Comparison of ENCODE assay signal across 9 mouse cellular contexts in genomic region chr17:35698501-35698883, GRCm38 (mm10). TPM values are rescaled to one million over a fixed set of nuclear protein-coding genes. Genes with fewer than 3 reads are reported as not detected.
DNase-seq lines count a peak whose midpoint lies in the region; ATAC-seq and TF ChIP-seq lines count a peak whose summit lies in the region.
"Had no signal": no experiment of that assay in that cellular context is flagged by ENCODE, and none has a peak within 500 bp of the region (broad histone marks: within the 10 kb centered on the region; RNA-seq: fewer than 3 reads in every experiment).

No protein-coding gene starts in this region.

- peak overlapping the region; percentile 43 for H3K4me2 ChIP-seq in kidney, embryonic 14.5 days (replicated peaks; ENCODE audit: low read depth, low read length)
- peak overlapping the region; percentile 85 for H3K4me2 ChIP-seq in embryonic facial prominence, embryonic 13.5 days
- H3K4me2 ChIP-seq in hindbrain, embryonic 14.5 days (replicated peaks): peak overlapping the region; percentile 73
- H3K4me2 ChIP-seq in midbrain, postnatal 0 days (ENCODE audit: low read depth, low read length, poor library complexity, severe bottlenecking): peak overlapping the region; percentile 80

- no peak for ATAC-seq in kidney, embryonic 14.5 days (ENCODE audit: low FRiP score, low TSS enrichment)
- no peak for ATAC-seq in embryonic facial prominence, embryonic 13.5 days (ENCODE audit: insufficient number of reproducible peaks, insufficient read depth, low FRiP score, low TSS enrichment, low read depth)
- ATAC-seq in hindbrain, embryonic 14.5 days (ENCODE audit: low FRiP score): no peak
- no peak for ATAC-seq in midbrain, postnatal 0 days (ENCODE audit: low FRiP score)
- no peak for ATAC-seq in granulocyte monocyte progenitor cell, adult 5-6 weeks (replicated peaks; ENCODE audit: poor library complexity, severe bottlenecking)

- no peak for DNase-seq in kidney, postnatal 25 days
- DNase-seq in hindbrain, embryonic 14.5 days (ENCODE audit: low spot score): no peak
- no peak for DNase-seq in midbrain, postnatal 0 days (ENCODE audit: low spot score)
- DNase-seq in cerebellum, postnatal 4 days (ENCODE audit: low spot score in 2 of 2): no peak
- no peak for DNase-seq in frontal cortex, postnatal 25 days (ENCODE audit: low spot score in 2 of 2)

- H3K27me3 ChIP-seq in kidney, embryonic 14.5 days (ENCODE audit: control insufficient read depth, insufficient read depth, low read length): no peaks in the 10 kb centered on the region
- H3K27me3 ChIP-seq in embryonic facial prominence, embryonic 13.5 days: no peaks in the 10 kb centered on the region
- H3K27me3 ChIP-seq in hindbrain, embryonic 14.5 days (ENCODE audit: control insufficient read depth, insufficient read depth, low read length): no peaks in the 10 kb centered on the region
- H3K27me3 ChIP-seq in midbrain, postnatal 0 days (ENCODE audit: insufficient read depth, low read length): no peaks in the 10 kb centered on the region

- WGBS in kidney, embryonic 14.5 days: 51% methylated on average over 5 of the region's 5 CpGs
- 30% methylated on average over 5 of the region's 5 CpGs for WGBS in embryonic facial prominence, embryonic 13.5 days
- WGBS in hindbrain, embryonic 14.5 days: 15% methylated on average over 5 of the region's 5 CpGs
- 11% methylated on average over 5 of the region's 5 CpGs for WGBS in midbrain, postnatal 0 days

- no peak overlapping the region for H3K4me3 ChIP-seq in kidney, embryonic 14.5 days (ENCODE audit: low read length)
- peak overlapping the region; percentile 43 for H3K4me3 ChIP-seq in embryonic facial prominence, embryonic 13.5 days
- H3K4me3 ChIP-seq in hindbrain, embryonic 14.5 days (replicated peaks; ENCODE audit: low read length): peak overlapping the region; percentile 36
- peak overlapping the region; percentile 37 for H3K4me3 ChIP-seq in midbrain, postnatal 0 days (ENCODE audit: low read depth, low read length)

- peak overlapping the region; percentile 70; the same call in 1 of the 2 replicates for H3K27ac ChIP-seq in kidney, embryonic 14.5 days (ENCODE audit: low read depth, low read length)
- H3K27ac ChIP-seq in embryonic facial prominence, embryonic 13.5 days: peak overlapping the region; percentile 92
- H3K27ac ChIP-seq in hindbrain, embryonic 14.5 days: peak overlapping the region; percentile 97
- H3K27ac ChIP-seq in midbrain, postnatal 0 days (ENCODE audit: low read depth, low read length): peak overlapping the region; percentile 91

- TF ChIP-seq CTCF in midbrain, postnatal 0 days (IDR thresholded peaks at IDR 0.05): peak; percentile 36

- H3K9me3 ChIP-seq in kidney, embryonic 14.5 days (ENCODE audit: control insufficient read depth, low read length): peaks cover 4% of the 10 kb centered on the region; the same call in 1 of the 2 replicates
- H3K9me3 ChIP-seq in embryonic facial prominence, embryonic 13.5 days: no peaks in the 10 kb centered on the region
- H3K9me3 ChIP-seq in hindbrain, embryonic 14.5 days (ENCODE audit: control insufficient read depth, low read length): no peaks in the 10 kb centered on the region
- H3K9me3 ChIP-seq in midbrain, postnatal 0 days (ENCODE audit: low read length): no peaks in the 10 kb centered on the region

- H3K4me1 ChIP-seq in kidney, embryonic 14.5 days (ENCODE audit: control insufficient read depth, insufficient read depth, low read length): peaks cover 31% of the 10 kb centered on the region
- H3K4me1 ChIP-seq in embryonic facial prominence, embryonic 13.5 days: peaks cover 59% of the 10 kb centered on the region
- peaks cover 37% of the 10 kb centered on the region for H3K4me1 ChIP-seq in hindbrain, embryonic 14.5 days (replicated peaks; ENCODE audit: control insufficient read depth, insufficient read depth, low read length)
- H3K4me1 ChIP-seq in midbrain, postnatal 0 days (ENCODE audit: insufficient read depth, low read length): peaks cover 23% of the 10 kb centered on the region; the same call in 1 of the 2 replicates

- peak overlapping the region; percentile 51; the same call in 1 of the 2 replicates for H3K9ac ChIP-seq in kidney, embryonic 14.5 days (ENCODE audit: low read depth, low read length)
- peak overlapping the region; percentile 73 for H3K9ac ChIP-seq in embryonic facial prominence, embryonic 13.5 days
- peak overlapping the region; percentile 71 for H3K9ac ChIP-seq in hindbrain, embryonic 14.5 days
- H3K9ac ChIP-seq in midbrain, postnatal 0 days (replicated peaks; ENCODE audit: low read length, poor library complexity, severe bottlenecking): peak overlapping the region; percentile 74

- H3K36me3 ChIP-seq in kidney, embryonic 14.5 days (ENCODE audit: control insufficient read depth, insufficient read depth, low read length): peaks cover 10% of the 10 kb centered on the region
- peaks cover 15% of the 10 kb centered on the region for H3K36me3 ChIP-seq in embryonic facial prominence, embryonic 13.5 days
- H3K36me3 ChIP-seq in hindbrain, embryonic 14.5 days (replicated peaks; ENCODE audit: control insufficient read depth, insufficient read depth): peaks cover 9% of the 10 kb centered on the region
- peaks cover 3% of the 10 kb centered on the region for H3K36me3 ChIP-seq in midbrain, postnatal 0 days (ENCODE audit: insufficient read depth, low read length)

RNA-seq across cellular contexts. Expression of gene Ddr1, which starts 5.9 kb away (rescaled TPM):
- 34.6 and 52.0 TPM in 2 replicates for polyA plus RNA-seq in kidney, embryonic 14.5 days (2014; fragmentation: Nextera tagmentation; extraction: Ambion mirVana)
- 65.8 and 69.4 TPM in 2 replicates for polyA plus RNA-seq in embryonic facial prominence, embryonic 13.5 days (2015; fragmentation: Nextera tagmentation; extraction: Ambion mirVana)
- polyA plus RNA-seq in hindbrain, embryonic 14.5 days (2014; fragmentation: Nextera tagmentation; extraction: Ambion mirVana): 62.7 and 72.5 TPM in 2 replicates
- total RNA-seq in midbrain, postnatal 0 days (2014; rRNA removed): 82.8 and 100 TPM in 2 replicates
- polyA plus RNA-seq in midbrain, postnatal 0 days (2015; fragmentation: Nextera tagmentation; extraction: Ambion mirVana): 48.5 and 49.3 TPM in 2 replicates
- not detected in 2 replicates for total RNA-seq in granulocyte monocyte progenitor cell, adult 5-6 weeks (2014; fragmentation: Nextera tagmentation)
- not detected in 2 replicates for total RNA-seq in granulocyte monocyte progenitor cell, adult 5-6 weeks (2017)

RNA-seq across cellular contexts. Expression of gene Gtf2h4, which starts 25.0 kb away (rescaled TPM):
- polyA plus RNA-seq in kidney, embryonic 14.5 days (2014; fragmentation: Nextera tagmentation; extraction: Ambion mirVana): 50.7 and 56.7 TPM in 2 replicates
- polyA plus RNA-seq in embryonic facial prominence, embryonic 13.5 days (2015; fragmentation: Nextera tagmentation; extraction: Ambion mirVana): 39.2 and 48.6 TPM in 2 replicates
- polyA plus RNA-seq in hindbrain, embryonic 14.5 days (2014; fragmentation: Nextera tagmentation; extraction: Ambion mirVana): 21.3 and 22.8 TPM in 2 replicates
- total RNA-seq in midbrain, postnatal 0 days (2014; rRNA removed): 20.6 and 27.7 TPM in 2 replicates
- polyA plus RNA-seq in midbrain, postnatal 0 days (2015; fragmentation: Nextera tagmentation; extraction: Ambion mirVana): 17.8 and 18.4 TPM in 2 replicates
- 20.3 and 41.9 TPM in 2 replicates for total RNA-seq in granulocyte monocyte progenitor cell, adult 5-6 weeks (2014; fragmentation: Nextera tagmentation)
- 32.6 and 40.4 TPM in 2 replicates for total RNA-seq in granulocyte monocyte progenitor cell, adult 5-6 weeks (2017)

RNA-seq across cellular contexts. Expression of gene Vars2, which starts 31.1 kb away (rescaled TPM):
- polyA plus RNA-seq in kidney, embryonic 14.5 days (2014; fragmentation: Nextera tagmentation; extraction: Ambion mirVana): 9.5 and 16.8 TPM in 2 replicates
- 15.9 and 17.4 TPM in 2 replicates for polyA plus RNA-seq in embryonic facial prominence, embryonic 13.5 days (2015; fragmentation: Nextera tagmentation; extraction: Ambion mirVana)
- polyA plus RNA-seq in hindbrain, embryonic 14.5 days (2014; fragmentation: Nextera tagmentation; extraction: Ambion mirVana): 14.8 and 14.9 TPM in 2 replicates
- 43.0 and 49.2 TPM in 2 replicates for total RNA-seq in midbrain, postnatal 0 days (2014; rRNA removed)
- 13.8 and 15.9 TPM in 2 replicates for polyA plus RNA-seq in midbrain, postnatal 0 days (2015; fragmentation: Nextera tagmentation; extraction: Ambion mirVana)
- total RNA-seq in granulocyte monocyte progenitor cell, adult 5-6 weeks (2014; fragmentation: Nextera tagmentation): 7.3 and 30.1 TPM in 2 replicates
- total RNA-seq in granulocyte monocyte progenitor cell, adult 5-6 weeks (2017): 7.8 and 16.2 TPM in 2 replicates

RNA-seq across cellular contexts. Expression of gene Mucl3, which starts 55.0 kb away (rescaled TPM):
- polyA plus RNA-seq in kidney, embryonic 14.5 days (2014; fragmentation: Nextera tagmentation; extraction: Ambion mirVana): 0.15 and 0.24 TPM in 2 replicates
- 0.13 TPM in 1 of 2 replicates, not detected in the other for polyA plus RNA-seq in embryonic facial prominence, embryonic 13.5 days (2015; fragmentation: Nextera tagmentation; extraction: Ambion mirVana)
- 0.09 TPM in 1 of 2 replicates, not detected in the other for polyA plus RNA-seq in hindbrain, embryonic 14.5 days (2014; fragmentation: Nextera tagmentation; extraction: Ambion mirVana)
- total RNA-seq in midbrain, postnatal 0 days (2014; rRNA removed): 0.77 TPM in 1 of 2 replicates, not detected in the other
- not detected in 2 replicates for polyA plus RNA-seq in midbrain, postnatal 0 days (2015; fragmentation: Nextera tagmentation; extraction: Ambion mirVana)
- not detected in 2 replicates for total RNA-seq in granulocyte monocyte progenitor cell, adult 5-6 weeks (2014; fragmentation: Nextera tagmentation)
- not detected in 2 replicates for total RNA-seq in granulocyte monocyte progenitor cell, adult 5-6 weeks (2017)
- total RNA-seq: left cerebral cortex, adult 8-10 months had no signal
